Mouse (Mus musculus) testis, adult 2 months (tissue): Measurements from ENCODE around the gene Xpo6.

ENCODE experiments used
- CTCF ChIP-seq: fragments of 200-500 bp; IDR thresholded peaks from 2 replicates; pipeline ENCODE4 v1.5.1; 2012; ENCODE audit warnings: low read depth, mild to moderate bottlenecking, inconsistent platforms, low read length, moderate library complexity; ENCODE audit not compliant: control insufficient read depth, insufficient read depth, insufficient replicate concordance
- POLR2A ChIP-seq: fragments of 200-500 bp; IDR thresholded peaks from 2 replicates; pipeline ENCODE4 v1.6.1; 2012; ENCODE audit warnings: low read depth, mild to moderate bottlenecking, inconsistent platforms, low read length, moderate library complexity; ENCODE audit not compliant: control insufficient read depth

GRCm38 (mm10) chr7:126146156-126146555 is 54.1 kb downstream of the Xpo6 start:
- TF ChIP-seq POLR2A (no peak), CTCF (no peak)
